In the genomic region with DNA sequence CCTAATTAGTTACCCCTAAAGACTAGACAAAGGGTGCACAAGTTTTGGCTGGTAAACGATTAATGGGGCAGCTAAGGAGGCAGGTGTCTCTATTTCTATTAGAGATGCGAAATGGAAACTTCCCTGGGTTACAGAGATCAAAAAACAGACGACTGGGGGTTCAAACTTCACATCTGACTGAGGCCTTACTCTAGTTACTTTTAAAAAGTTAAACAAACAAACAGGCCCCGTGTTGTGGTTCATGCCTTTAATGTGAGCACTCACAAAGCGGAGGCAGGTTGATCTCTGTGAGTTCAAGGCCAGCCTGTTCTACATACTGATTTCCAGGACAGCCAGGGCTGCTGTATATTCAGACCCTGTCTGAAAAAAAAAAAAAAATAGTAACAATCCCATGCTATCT, we compare ENCODE assay signal across 8 mouse cellular contexts. TPM values are rescaled to one million over a fixed set of nuclear protein-coding genes. Genes with fewer than 3 reads are reported as not detected.
DNase-seq lines count a peak whose midpoint lies in the region; ATAC-seq lines count a peak whose summit lies in the region.

No protein-coding gene starts in this region.

- peak overlapping the region; percentile 78; the same call in 1 of the 2 replicates for H3K4me3 ChIP-seq in hindbrain, embryonic 10.5 days
- H3K4me3 ChIP-seq in hindbrain, embryonic 11.5 days (ENCODE audit: low read depth, low read length): no peak overlapping the region
- no peak overlapping the region for H3K4me3 ChIP-seq in embryonic facial prominence, embryonic 12.5 days
- H3K4me3 ChIP-seq in hindbrain, embryonic 14.5 days (replicated peaks; ENCODE audit: low read length): no peak overlapping the region
- H3K4me3 ChIP-seq in midbrain, embryonic 10.5 days: peak overlapping the region; percentile 78; the same call in 1 of the 2 replicates

- no peak for DNase-seq in hindbrain, embryonic 10.5 days (ENCODE audit: low spot score)
- no peak for DNase-seq in hindbrain, embryonic 11.5 days (ENCODE audit: low spot score)
- no peak for DNase-seq in hindbrain, embryonic 14.5 days (ENCODE audit: low spot score)
- no peak for DNase-seq in midbrain, embryonic 10.5 days (ENCODE audit: low spot score)
- no peak for DNase-seq in cerebellum, postnatal 25 days
- DNase-seq in adipocyte (ENCODE audit: low spot score): no peak
- no peak for DNase-seq in right cerebral cortex, postnatal 25 days

- no peak for ATAC-seq in hindbrain, embryonic 11.5 days (ENCODE audit: low FRiP score)
- ATAC-seq in embryonic facial prominence, embryonic 12.5 days (ENCODE audit: insufficient number of reproducible peaks, insufficient read depth, low FRiP score, low TSS enrichment): no peak
- ATAC-seq in hindbrain, embryonic 14.5 days (ENCODE audit: low FRiP score): no peak

- WGBS in hindbrain, embryonic 10.5 days: 86% methylated on average over 5 of the region's 5 CpGs
- 83% methylated on average over 5 of the region's 5 CpGs for WGBS in hindbrain, embryonic 11.5 days
- WGBS in embryonic facial prominence, embryonic 12.5 days: 79% methylated on average over 5 of the region's 5 CpGs
- 85% methylated on average over 5 of the region's 5 CpGs for WGBS in hindbrain, embryonic 14.5 days
- 85% methylated on average over 5 of the region's 5 CpGs for WGBS in midbrain, embryonic 10.5 days

- peaks cover 24% of the 10 kb centered on the region for H3K36me3 ChIP-seq in hindbrain, embryonic 10.5 days
- no peaks in the 10 kb centered on the region for H3K36me3 ChIP-seq in hindbrain, embryonic 11.5 days (ENCODE audit: control insufficient read depth, insufficient read depth, low read length)
- peaks cover 13% of the 10 kb centered on the region for H3K36me3 ChIP-seq in embryonic facial prominence, embryonic 12.5 days
- H3K36me3 ChIP-seq in hindbrain, embryonic 14.5 days (replicated peaks; ENCODE audit: control insufficient read depth, insufficient read depth): peaks cover 8% of the 10 kb centered on the region
- peaks cover 21% of the 10 kb centered on the region for H3K36me3 ChIP-seq in midbrain, embryonic 10.5 days

- H3K4me1 ChIP-seq in hindbrain, embryonic 10.5 days (replicated peaks): peaks cover 51% of the 10 kb centered on the region
- H3K4me1 ChIP-seq in hindbrain, embryonic 11.5 days (replicated peaks; ENCODE audit: control insufficient read depth, insufficient read depth, low read length): peaks cover 5% of the 10 kb centered on the region; the same call in 1 of the 2 replicates
- H3K4me1 ChIP-seq in embryonic facial prominence, embryonic 12.5 days: peaks cover 11% of the 10 kb centered on the region; the same call in 1 of the 2 replicates
- peaks cover 17% of the 10 kb centered on the region for H3K4me1 ChIP-seq in hindbrain, embryonic 14.5 days (replicated peaks; ENCODE audit: control insufficient read depth, insufficient read depth, low read length)
- H3K4me1 ChIP-seq in midbrain, embryonic 10.5 days: peaks cover 38% of the 10 kb centered on the region

- H3K27me3 ChIP-seq in hindbrain, embryonic 10.5 days (ENCODE audit: insufficient read depth, poor library complexity, severe bottlenecking): peaks cover 4% of the 10 kb centered on the region; the same call in 1 of the 2 replicates
- no peaks in the 10 kb centered on the region for H3K27me3 ChIP-seq in hindbrain, embryonic 11.5 days (ENCODE audit: control insufficient read depth, insufficient read depth, low read length)
- no peaks in the 10 kb centered on the region for H3K27me3 ChIP-seq in embryonic facial prominence, embryonic 12.5 days
- H3K27me3 ChIP-seq in hindbrain, embryonic 14.5 days (ENCODE audit: control insufficient read depth, insufficient read depth, low read length): no peaks in the 10 kb centered on the region
- H3K27me3 ChIP-seq in midbrain, embryonic 10.5 days (ENCODE audit: low read depth, poor library complexity, severe bottlenecking): no peaks in the 10 kb centered on the region

- no peak overlapping the region for H3K4me2 ChIP-seq in hindbrain, embryonic 11.5 days (replicated peaks; ENCODE audit: low read depth, low read length)
- H3K4me2 ChIP-seq in embryonic facial prominence, embryonic 12.5 days (replicated peaks): 0 out of 2 replicates have a peak overlapping the region, but pooled peaks have one; percentile 59
- peak overlapping the region; percentile 66 for H3K4me2 ChIP-seq in hindbrain, embryonic 14.5 days (replicated peaks)

- no peak overlapping the region for H3K27ac ChIP-seq in hindbrain, embryonic 10.5 days
- no peak overlapping the region for H3K27ac ChIP-seq in hindbrain, embryonic 11.5 days (ENCODE audit: low read depth, low read length)
- no peak overlapping the region for H3K27ac ChIP-seq in embryonic facial prominence, embryonic 12.5 days
- no peak overlapping the region for H3K27ac ChIP-seq in hindbrain, embryonic 14.5 days
- H3K27ac ChIP-seq in midbrain, embryonic 10.5 days (replicated peaks): no peak overlapping the region

- no peak overlapping the region for H3K9ac ChIP-seq in hindbrain, embryonic 11.5 days (ENCODE audit: low read depth, low read length)
- H3K9ac ChIP-seq in embryonic facial prominence, embryonic 12.5 days: no peak overlapping the region
- H3K9ac ChIP-seq in hindbrain, embryonic 14.5 days: peak overlapping the region; percentile 91; the same call in 1 of the 2 replicates

- H3K9me3 ChIP-seq in hindbrain, embryonic 10.5 days: no peaks in the 10 kb centered on the region
- no peaks in the 10 kb centered on the region for H3K9me3 ChIP-seq in hindbrain, embryonic 11.5 days (ENCODE audit: control insufficient read depth, low read length)
- H3K9me3 ChIP-seq in embryonic facial prominence, embryonic 12.5 days: no peaks in the 10 kb centered on the region
- no peaks in the 10 kb centered on the region for H3K9me3 ChIP-seq in hindbrain, embryonic 14.5 days (ENCODE audit: control insufficient read depth, low read length)
- no peaks in the 10 kb centered on the region for H3K9me3 ChIP-seq in midbrain, embryonic 10.5 days (replicated peaks)

RNA-seq across cellular contexts. Expression of a gene that starts 1.6 kb away (rescaled TPM):
- polyA plus RNA-seq in hindbrain, embryonic 10.5 days (2016; fragmentation: Nextera tagmentation; extraction: Ambion mirVana): 47.6 and 54.3 TPM in 2 replicates
- polyA plus RNA-seq in hindbrain, embryonic 11.5 days (2014; fragmentation: Nextera tagmentation; extraction: Ambion mirVana): 54.0 and 60.0 TPM in 2 replicates
- polyA plus RNA-seq in embryonic facial prominence, embryonic 12.5 days (2016; fragmentation: Nextera tagmentation; extraction: Ambion mirVana): 60.6 and 66.1 TPM in 2 replicates
- 64.5 and 69.9 TPM in 2 replicates for polyA plus RNA-seq in hindbrain, embryonic 14.5 days (2014; fragmentation: Nextera tagmentation; extraction: Ambion mirVana)
- polyA plus RNA-seq in midbrain, embryonic 10.5 days (2016; fragmentation: Nextera tagmentation; extraction: Ambion mirVana): 46.2 and 50.9 TPM in 2 replicates

Comparison
In these comparisons a context has a peak if more than half of its experiments do, and no peak if none do; other contexts are left out.
1. H3K4me3 ChIP-seq: peak in hindbrain, embryonic 10.5 days (single experiment) and midbrain, embryonic 10.5 days (single experiment); none in hindbrain, embryonic 11.5 days (single experiment), embryonic facial prominence, embryonic 12.5 days (single experiment) and hindbrain, embryonic 14.5 days (single experiment).